Mouse (Mus musculus) embryonic facial prominence, embryonic 10.5 days (tissue): ENCODE measurements around the gene Tbcel. TPM values are rescaled to one million over a fixed set of nuclear protein-coding genes. Genes with fewer than 3 reads are reported as not detected.

Source experiments
- DNase-seq: peaks from one replicate; pipeline ENCODE4 v3.0.0-alpha.2; 2017; ENCODE audit warnings: low spot score
- H3K27ac ChIP-seq: fragments of 300-500 bp; sonication (generic); replicated peaks from 2 replicates; pipeline ENCODE4 v1.5.1; 2016; ENCODE audit warnings: mild to moderate bottlenecking
- H3K27me3 ChIP-seq: fragments of 300-500 bp; sonication (generic); replicated peaks from 2 replicates; pipeline ENCODE4 v1.6.1; 2016; ENCODE audit warnings: low read depth, mild to moderate bottlenecking; ENCODE audit not compliant: poor library complexity, severe bottlenecking
- H3K36me3 ChIP-seq: fragments of 300-500 bp; sonication (generic); replicated peaks from 2 replicates; pipeline ENCODE4 v1.6.1; 2016; ENCODE audit warnings: mild to moderate bottlenecking, moderate library complexity
- H3K4me1 ChIP-seq: fragments of 300-500 bp; sonication (generic); 2 replicates; pipeline ENCODE4 v1.6.1; 2016
- H3K4me3 ChIP-seq: fragments of 300-500 bp; sonication (generic); 2 replicates; pipeline ENCODE4 v1.5.1; 2016; ENCODE audit warnings: mild to moderate bottlenecking, moderate library complexity
- H3K9me3 ChIP-seq: fragments of 300-500 bp; sonication (generic); 2 replicates; pipeline ENCODE4 v1.6.1; 2016; ENCODE audit warnings: mild to moderate bottlenecking
- WGBS: fragments of 180-500 bp; shearing (Covaris S2); methylation state at CpG from one replicate; pipeline ENCODE4 v1.1.7; 2016; 5-methylcytosine and 5-hydroxymethylcytosine counted together
- polyA plus RNA-seq: library from polyadenylated mRNA; unstranded; fragments of >200 nt; fragmentation: Nextera tagmentation; extraction: Ambion mirVana; gene quantifications from 2 replicates; pipeline ENCODE4 v1.2.1, GENCODE M21; 2016

Tbcel gene
- polyA plus RNA-seq, 1 experiment from 2014 or later: 3.5 TPM

- DNase-seq: no peak
- no peaks in the 10 kb centered on the region for H3K36me3 ChIP-seq
- H3K4me1 ChIP-seq: peaks cover 6% of the 10 kb centered on the region; the same call in 1 of the 2 replicates
- H3K27ac ChIP-seq: no peak overlapping the region
- 81% methylated on average over 7 of the region's 7 CpGs for WGBS
- 0 out of 2 replicates have a peak, but pooled peaks cover 3% of the 10 kb centered on the region for H3K27me3 ChIP-seq
- no peak overlapping the region for H3K4me3 ChIP-seq
- no peaks in the 10 kb centered on the region for H3K9me3 ChIP-seq
Measured at GRCm38 (mm10) chr9:42508235-42508634, 626 bp upstream of the Tbcel start.

GRCm38 (mm10) chr9:42507022-42507421 is 587 bp downstream of the Tbcel start:
- H3K4me3 ChIP-seq: no peak overlapping the region
- DNase-seq: no peak
- WGBS: 82% methylated on average over 1 of the region's 1 CpGs
- peaks cover 6% of the 10 kb centered on the region; the same call in 1 of the 2 replicates for H3K4me1 ChIP-seq
- no peak overlapping the region for H3K27ac ChIP-seq
- no peaks in the 10 kb centered on the region for H3K9me3 ChIP-seq
- H3K27me3 ChIP-seq: 0 out of 2 replicates have a peak, but pooled peaks cover 3% of the 10 kb centered on the region
- no peaks in the 10 kb centered on the region for H3K36me3 ChIP-seq

GRCm38 (mm10) chr9:42504971-42505510 is 2.6 kb downstream of the Tbcel start:
- Histone ChIP-seq H3K4me1 (peaks cover 6% of the 10 kb centered on the region; the same call in 1 of the 2 replicates), H3K9me3 (no peaks in the 10 kb centered on the region), H3K27me3 (0 out of 2 replicates have a peak, but pooled peaks cover 3% of the 10 kb centered on the region), H3K36me3 (no peaks in the 10 kb centered on the region), H3K4me3 (no peak overlapping the region), H3K27ac (no peak overlapping the region)
- DNase-seq: no peak
- 75% methylated on average over 3 of the region's 3 CpGs for WGBS

- Histone ChIP-seq H3K27me3 (0 out of 2 replicates have a peak, but pooled peaks cover 3% of the 10 kb centered on the region), H3K4me1 (peaks cover 6% of the 10 kb centered on the region; the same call in 1 of the 2 replicates), H3K4me3 (no peak overlapping the region), H3K9me3 (no peaks in the 10 kb centered on the region), H3K36me3 (no peaks in the 10 kb centered on the region), H3K27ac (no peak overlapping the region)
- DNase-seq: no peak
- 81% methylated on average over 11 of the region's 11 CpGs for WGBS
Measured at GRCm38 (mm10) chr9:42504559-42504958, 3.0 kb downstream of the Tbcel start.

GRCm38 (mm10) chr9:42503709-42504108 is 3.9 kb downstream of the Tbcel start:
- H3K9me3 ChIP-seq: no peaks in the 10 kb centered on the region
- no peak for DNase-seq
- H3K36me3 ChIP-seq: no peaks in the 10 kb centered on the region
- H3K27ac ChIP-seq: no peak overlapping the region
- no peak overlapping the region for H3K4me3 ChIP-seq
- 71% methylated on average over 4 of the region's 4 CpGs for WGBS
- peaks cover 6% of the 10 kb centered on the region; the same call in 1 of the 2 replicates for H3K4me1 ChIP-seq
- H3K27me3 ChIP-seq: 0 out of 2 replicates have a peak, but pooled peaks cover 3% of the 10 kb centered on the region

- no peaks in the 10 kb centered on the region for H3K27me3 ChIP-seq
- no peak for DNase-seq
- H3K36me3 ChIP-seq: no peaks in the 10 kb centered on the region
- H3K27ac ChIP-seq: no peak overlapping the region
- H3K4me1 ChIP-seq: peaks cover 4% of the 10 kb centered on the region; the same call in 1 of the 2 replicates
- peaks cover 12% of the 10 kb centered on the region; the same call in 1 of the 2 replicates for H3K9me3 ChIP-seq
- 85% methylated on average over 2 of the region's 2 CpGs for WGBS
- no peak overlapping the region for H3K4me3 ChIP-seq
Measured at GRCm38 (mm10) chr9:42496296-42496695, 11.3 kb downstream of the Tbcel start.

GRCm38 (mm10) chr9:42491780-42492179 is 15.8 kb downstream of the Tbcel start:
- H3K9me3 ChIP-seq: peaks cover 6% of the 10 kb centered on the region; the same call in 1 of the 2 replicates
- 85% methylated on average over 9 of the region's 9 CpGs for WGBS

GRCm38 (mm10) chr9:42490589-42491382 is 16.8 kb downstream of the Tbcel start:
- Histone ChIP-seq H3K36me3 (no peaks in the 10 kb centered on the region), H3K4me1 (peaks cover 6% of the 10 kb centered on the region; the same call in 1 of the 2 replicates), H3K27ac (no peak overlapping the region), H3K9me3 (no peaks in the 10 kb centered on the region), H3K4me3 (no peak overlapping the region), H3K27me3 (no peaks in the 10 kb centered on the region)
- no peak for DNase-seq
- 89% methylated on average over 16 of the region's 16 CpGs for WGBS

More at GRCm38 (mm10) chr9:42491780-42492179, 15.8 kb downstream of the Tbcel start:
- peaks cover 6% of the 10 kb centered on the region; the same call in 1 of the 2 replicates for H3K4me1 ChIP-seq
- H3K4me3 ChIP-seq: no peak overlapping the region
- no peaks in the 10 kb centered on the region for H3K27me3 ChIP-seq
- no peak overlapping the region for H3K27ac ChIP-seq
- no peak for DNase-seq
- no peaks in the 10 kb centered on the region for H3K36me3 ChIP-seq

GRCm38 (mm10) chr9:42488071-42488470 is 19.5 kb downstream of the Tbcel start:
- no peaks in the 10 kb centered on the region for H3K36me3 ChIP-seq
- no peak overlapping the region for H3K4me3 ChIP-seq
- H3K27ac ChIP-seq: no peak overlapping the region
- no peaks in the 10 kb centered on the region for H3K27me3 ChIP-seq
- WGBS: 92% methylated on average over 1 of the region's 1 CpGs
- no peak for DNase-seq
- no peaks in the 10 kb centered on the region for H3K9me3 ChIP-seq
- H3K4me1 ChIP-seq: peaks cover 12% of the 10 kb centered on the region

GRCm38 (mm10) chr9:42486913-42487312 is 20.7 kb downstream of the Tbcel start:
- H3K4me1 ChIP-seq: peaks cover 12% of the 10 kb centered on the region
- no peak for DNase-seq
- 87% methylated on average over 4 of the region's 4 CpGs for WGBS
- no peaks in the 10 kb centered on the region for H3K36me3 ChIP-seq
- H3K9me3 ChIP-seq: no peaks in the 10 kb centered on the region
- no peaks in the 10 kb centered on the region for H3K27me3 ChIP-seq
- H3K4me3 ChIP-seq: no peak overlapping the region
- H3K27ac ChIP-seq: no peak overlapping the region

GRCm38 (mm10) chr9:42484667-42485066 is 22.9 kb downstream of the Tbcel start:
- Histone ChIP-seq H3K9me3 (no peaks in the 10 kb centered on the region), H3K4me3 (no peak overlapping the region), H3K36me3 (no peaks in the 10 kb centered on the region), H3K27ac (no peak overlapping the region), H3K27me3 (no peaks in the 10 kb centered on the region), H3K4me1 (peaks cover 6% of the 10 kb centered on the region)
- 95% methylated on average over 1 of the region's 1 CpGs for WGBS
- DNase-seq: no peak

GRCm38 (mm10) chr9:42482944-42483343 is 24.7 kb downstream of the Tbcel start:
- no peak for DNase-seq
- H3K27ac ChIP-seq: no peak overlapping the region
- H3K4me3 ChIP-seq: no peak overlapping the region
- H3K9me3 ChIP-seq: no peaks in the 10 kb centered on the region
- no peaks in the 10 kb centered on the region for H3K36me3 ChIP-seq
- 83% methylated on average over 1 of the region's 1 CpGs for WGBS
- peaks cover 6% of the 10 kb centered on the region for H3K4me1 ChIP-seq
- H3K27me3 ChIP-seq: no peaks in the 10 kb centered on the region

GRCm38 (mm10) chr9:42476166-42476565 is 31.4 kb downstream of the Tbcel start:
- Histone ChIP-seq H3K4me1 (peaks cover 10% of the 10 kb centered on the region), H3K36me3 (no peaks in the 10 kb centered on the region), H3K4me3 (no peak overlapping the region), H3K27ac (no peak overlapping the region), H3K27me3 (no peaks in the 10 kb centered on the region), H3K9me3 (no peaks in the 10 kb centered on the region)
- no peak for DNase-seq
- WGBS: 82% methylated on average over 4 of the region's 4 CpGs
